Mouse (Mus musculus) adipocyte (in vitro differentiated cells): ENCODE measurements around the gene Nodal.

ENCODE experiments used
- DNase-seq: peaks from one replicate; pipeline ENCODE4 v3.0.0-alpha.2; 2016; ENCODE audit warnings: low spot score

Nodal gene

GRCm38 (mm10) chr10:61431375-61431774, 13.6 kb downstream of the Nodal start:
- DNase-seq: no peak

DNA sequence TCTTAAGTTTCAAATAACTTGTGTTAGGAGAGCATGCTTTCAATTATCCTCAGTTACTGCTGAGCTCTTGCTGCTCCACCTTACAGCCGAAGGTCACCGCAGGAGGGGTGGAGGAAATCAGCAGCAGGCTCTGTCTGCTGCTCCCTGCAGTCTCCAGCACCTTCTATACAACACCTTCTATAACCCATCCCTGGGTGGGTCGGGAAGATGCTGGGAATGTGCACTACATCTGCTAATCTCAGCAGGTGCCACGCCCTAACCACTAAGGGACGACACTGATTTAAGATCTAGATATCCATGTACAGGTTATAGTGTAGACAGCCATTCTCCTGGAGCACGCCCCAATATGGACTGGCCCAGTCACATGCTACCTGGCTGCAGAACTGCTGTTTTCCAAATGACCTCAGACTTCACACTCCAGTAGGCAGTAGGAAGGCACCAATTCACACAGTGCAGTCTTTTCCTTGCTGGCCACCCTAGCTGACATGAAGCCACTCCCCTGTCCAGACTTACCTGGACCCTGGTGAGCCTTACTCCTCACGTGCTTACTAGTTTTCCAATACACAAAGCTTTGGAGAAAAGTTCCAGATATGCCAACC, 22.5 kb downstream of the Nodal start:
- DNase-seq: no peak

DNA sequence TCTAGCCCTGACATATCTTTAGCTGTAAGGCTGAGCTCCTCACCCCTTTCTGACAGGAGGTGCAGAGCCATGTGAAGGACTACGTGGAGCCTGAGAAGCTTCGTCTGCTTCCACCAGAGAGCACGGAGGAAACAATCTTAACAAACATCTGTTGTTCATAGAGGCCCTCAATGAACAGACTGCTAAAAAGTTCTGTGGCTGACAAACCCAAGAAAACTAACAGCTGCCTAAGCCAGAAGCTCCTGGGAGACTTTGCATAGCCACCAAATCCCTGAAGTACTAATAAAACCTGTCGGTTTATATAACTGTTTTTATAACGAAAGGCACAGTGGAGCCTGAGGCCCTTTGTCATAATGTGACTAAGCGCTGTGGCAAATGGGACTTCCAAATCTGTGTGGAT, 25.7 kb downstream of the Nodal start:
- DNase-seq: no peak

DNA sequence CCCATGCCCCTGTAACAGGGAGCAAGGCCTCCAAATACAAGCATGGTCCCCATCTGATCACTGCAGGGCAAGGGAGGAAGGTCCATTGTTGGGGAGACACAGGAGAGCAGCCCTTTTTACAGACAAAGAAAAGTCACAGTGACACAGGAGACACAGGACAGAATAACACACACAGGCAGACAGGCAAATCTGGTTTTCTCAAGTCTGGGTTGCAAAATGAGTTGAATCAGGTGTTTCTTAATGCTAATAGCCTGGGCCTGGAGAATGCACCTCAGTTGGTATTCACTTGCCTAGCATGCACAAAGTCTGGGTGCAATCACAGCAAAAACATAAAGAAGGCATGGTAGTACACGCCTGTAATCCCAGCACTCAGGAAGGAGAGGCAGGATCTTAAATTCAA, 26.1 kb downstream of the Nodal start:
- DNase-seq: peak; percentile 4

GRCm38 (mm10) chr10:61445016-61445415, 27.2 kb downstream of the Nodal start:
- peak; percentile 1 for DNase-seq

GRCm38 (mm10) chr10:61447581-61448353, 30.0 kb downstream of the Nodal start:
- peak; percentile 24 for DNase-seq

- DNase-seq: no peak
Measured at GRCm38 (mm10) chr10:61448834-61449233, 31.1 kb downstream of the Nodal start.

DNA sequence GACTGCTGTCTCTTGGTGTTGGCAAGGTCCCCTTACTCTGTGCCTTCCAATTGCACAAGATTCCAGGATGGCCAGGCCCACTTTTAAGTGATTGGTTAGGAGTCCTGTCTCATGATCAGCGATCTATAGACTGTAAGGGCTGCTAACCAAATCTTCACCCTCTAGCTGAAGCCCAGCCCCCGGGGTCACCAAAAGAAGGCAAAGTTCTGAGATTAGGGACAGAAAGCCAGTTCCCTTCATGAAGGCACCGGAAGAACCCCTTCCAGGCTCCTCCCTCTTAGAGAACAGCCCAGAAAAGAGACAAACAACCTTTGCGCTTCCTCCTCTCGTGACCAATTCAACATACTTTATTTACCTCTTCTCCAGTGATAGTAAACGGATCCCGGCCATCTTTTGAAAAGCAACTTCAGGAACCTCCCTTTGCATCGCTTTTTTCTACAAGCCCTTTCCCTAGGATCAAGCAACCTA, 33.7 kb downstream of the Nodal start:
- DNase-seq: peak; percentile 90

DNA sequence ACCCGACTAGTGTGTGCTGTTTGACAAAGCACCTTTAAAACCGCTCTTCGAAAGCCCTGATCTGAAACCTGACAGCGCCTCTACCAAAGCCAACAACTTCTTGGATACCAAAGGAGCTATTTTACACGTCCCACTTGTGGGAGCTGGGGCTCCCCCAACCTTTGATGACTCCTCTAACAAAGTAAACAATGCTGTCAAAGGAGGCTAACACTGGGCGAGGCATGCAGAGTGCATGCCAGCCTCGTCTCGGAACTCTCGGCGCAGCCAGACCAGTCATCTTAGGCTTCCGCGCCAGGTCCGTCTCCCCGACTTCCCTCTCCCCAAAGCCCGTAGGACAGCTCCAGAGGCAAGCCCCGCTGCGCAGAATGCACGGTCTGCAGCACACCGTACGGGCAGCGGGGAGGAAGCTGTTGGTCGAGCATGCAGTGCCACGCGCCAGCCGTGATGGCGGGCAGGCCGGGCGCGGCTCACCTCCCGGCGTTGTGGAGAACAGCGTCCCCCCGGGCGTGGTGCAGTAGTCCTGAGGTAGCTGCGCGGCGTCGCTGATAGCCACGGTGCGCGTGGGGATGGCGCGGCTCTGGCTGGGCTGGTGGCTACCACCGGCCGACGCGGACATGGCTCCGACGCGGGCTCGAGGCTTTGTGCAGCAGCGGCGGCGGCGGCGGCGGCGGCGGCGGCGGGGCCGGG, 34.3 kb downstream of the Nodal start:
- no peak for DNase-seq

DNA sequence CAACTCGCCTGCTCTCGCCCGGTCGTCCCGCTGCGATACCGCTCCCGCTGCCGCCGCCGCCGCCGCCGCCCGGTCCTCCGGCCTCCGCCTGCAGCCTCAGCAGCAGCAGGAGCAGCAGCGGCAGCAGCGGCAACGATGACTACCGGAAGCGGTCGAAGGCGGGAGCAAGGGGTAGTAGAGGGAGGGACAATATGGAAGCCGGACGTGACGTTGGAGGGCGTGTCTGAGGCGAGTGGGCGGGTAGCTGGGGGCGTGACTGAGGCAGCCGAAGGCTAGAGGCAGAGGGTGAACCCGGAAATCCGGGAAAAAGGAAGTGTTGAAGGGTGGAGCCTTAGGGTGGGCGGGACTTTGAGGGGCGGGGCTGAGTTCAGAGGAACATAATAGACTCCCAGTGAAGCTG, 34.9 kb downstream of the Nodal start, which contains the start of gene Eif4ebp2:
Eif4ebp2 (minus strand) TSS at position 17 of the 400 bp plus-strand sequence.
- peak; percentile 98 for DNase-seq

DNA sequence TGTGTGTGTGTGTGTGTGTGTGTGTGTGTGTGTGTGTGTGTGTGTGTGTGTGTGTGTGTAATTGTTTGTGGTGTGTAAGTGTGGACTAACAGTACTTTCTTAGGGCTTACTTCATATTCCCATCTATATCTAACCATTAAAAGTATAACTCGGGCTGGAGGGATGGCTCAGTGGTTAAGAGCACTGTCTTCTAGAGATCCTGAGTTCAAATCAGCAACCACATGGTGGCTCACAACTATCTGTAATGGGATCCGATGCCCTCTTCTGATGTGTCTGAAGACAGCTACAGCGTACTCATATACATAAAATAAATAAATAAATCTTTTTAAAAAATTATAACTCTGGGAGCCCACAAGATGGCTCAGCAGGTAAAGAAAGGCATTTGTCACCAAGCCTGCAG, 35.4 kb downstream of the Nodal start:
- DNase-seq: peak; percentile 13

- peak; percentile 11 for DNase-seq
Measured at GRCm38 (mm10) chr10:61457182-61457581, 39.4 kb downstream of the Nodal start.

- DNase-seq: no peak
Measured at GRCm38 (mm10) chr10:61465009-61465408, 47.2 kb downstream of the Nodal start.

DNA sequence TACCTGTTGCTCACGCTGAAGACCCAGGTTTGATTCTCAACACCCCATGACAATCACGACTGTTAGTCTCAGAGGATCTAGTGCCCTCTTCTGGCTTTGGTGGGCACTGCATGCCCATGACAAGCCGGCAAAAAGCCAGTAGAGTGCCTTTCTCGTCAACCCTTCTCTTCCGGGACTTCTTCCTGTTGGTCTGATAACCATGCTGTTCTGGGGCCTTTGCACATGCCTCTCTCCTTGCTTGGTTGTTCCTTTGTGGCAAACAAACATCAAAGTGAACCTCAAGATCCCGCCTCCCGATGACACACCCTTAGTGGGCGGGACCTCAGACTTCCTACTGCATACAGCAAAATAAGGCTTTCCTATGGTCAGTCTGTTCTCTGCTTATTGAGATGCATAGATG, 48.5 kb downstream of the Nodal start:
- DNase-seq: no peak

GRCm38 (mm10) chr10:61466873-61467272, 49.1 kb downstream of the Nodal start:
- no peak for DNase-seq

DNA sequence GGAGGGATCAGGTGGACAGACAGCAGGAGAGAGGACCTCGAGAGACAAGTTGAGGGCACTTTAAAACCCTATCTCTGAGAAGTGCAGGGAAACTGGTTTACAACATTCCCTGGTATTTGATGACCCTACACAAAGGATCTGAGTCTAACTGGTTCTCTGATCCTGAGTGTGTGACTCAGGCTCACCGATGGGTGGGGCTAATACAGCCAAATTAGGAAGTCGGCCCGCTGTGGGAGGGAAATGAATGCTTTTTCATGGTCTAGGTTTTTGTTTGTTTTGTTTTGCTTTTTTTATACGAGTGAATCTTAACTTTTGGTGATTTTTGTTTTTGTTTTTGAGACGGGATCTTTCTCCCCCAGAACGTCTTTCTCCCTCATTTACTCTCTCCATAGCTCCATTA, 51.1 kb downstream of the Nodal start:
- DNase-seq: no peak

DNA sequence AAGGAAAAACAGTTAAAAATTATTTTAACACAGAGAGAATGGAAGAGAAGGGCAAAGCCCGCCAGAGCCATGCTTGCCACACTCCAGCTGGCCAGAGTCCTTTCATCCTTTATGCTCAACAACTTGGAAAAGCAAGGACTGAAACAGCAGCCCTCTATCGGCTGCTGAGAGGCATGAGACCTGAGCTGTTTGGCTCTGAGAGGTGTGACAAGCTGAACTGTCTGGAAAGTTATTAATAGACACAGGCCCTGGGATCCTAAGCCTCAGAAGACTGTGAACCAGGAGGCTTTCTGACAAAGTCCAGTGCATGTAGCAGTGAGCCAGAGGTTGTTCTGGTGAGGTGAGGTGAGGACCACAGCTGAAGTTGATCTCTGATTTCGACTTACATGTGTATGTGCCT, 55.9 kb downstream of the Nodal start:
- DNase-seq: peak; percentile 1

DNA sequence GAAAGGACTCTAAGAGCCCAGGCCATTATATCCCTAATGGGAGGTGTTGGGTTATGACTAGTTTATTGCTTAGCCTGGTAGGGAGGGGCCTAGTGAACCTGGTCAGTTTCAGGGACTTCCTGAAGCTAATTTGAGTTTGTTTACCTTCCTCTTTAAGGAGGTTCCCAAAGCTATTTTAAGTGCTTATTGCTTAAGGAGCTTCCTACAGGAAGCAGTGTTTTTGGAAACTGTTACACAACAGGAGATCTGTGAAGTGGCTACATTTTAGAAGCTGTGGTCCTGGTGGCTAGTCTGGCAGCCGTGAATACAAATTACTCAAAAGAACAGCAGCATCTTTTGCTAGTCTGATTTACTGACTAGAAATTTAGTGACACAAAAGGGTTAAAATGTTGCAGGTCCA, 56.6 kb downstream of the Nodal start:
- peak; percentile 3 for DNase-seq
